Mouse (Mus musculus) adrenal gland, adult 2 months (tissue): ENCODE data around the gene Mrpl47. TPM values are rescaled to one million over a fixed set of nuclear protein-coding genes. Genes with fewer than 3 reads are reported as not detected.
"Not testable (repeated sequence)": the region's sequence is repeated elsewhere in the genome, so short reads cannot be mapped to it uniquely, and the experiment has no call there.

Experiments
- DNase-seq: peaks from one replicate; pipeline ENCODE4 v3.0.0; 2021
- long read RNA-seq: library from polyadenylated mRNA; stranded (forward); transcript quantifications from one replicate; pipeline ENCODE4 v2.0.0, GENCODE M21; 2021
- polyA plus RNA-seq: library from polyadenylated mRNA; depleted of rRNA; stranded (reverse); fragments of >200 nt; gene quantifications from 2 replicates; pipeline ENCODE4 v1.2.3, GENCODE M21; 2012; rRNA removed
- total RNA-seq, 2 experiments: library from RNA; stranded (reverse); gene quantifications; 2 replicates each; pipeline ENCODE4 v1.2.3; 2021

Mrpl47 gene
- 10 to 100 TPM; 36.0 to 40.0 TPM for total RNA-seq
- 0.58 and 0.59 TPM in 2 replicates for polyA plus RNA-seq
- long read RNA-seq, transcript Mrpl47-201 (7 exons, 3,364 nt): major isoform, 28 of 31 reads
- long read RNA-seq, partial matches to known transcripts: 1 of 31 reads
- long read RNA-seq, other reads (novel, unspliced or antisense): 2 of 31 reads

DNA sequence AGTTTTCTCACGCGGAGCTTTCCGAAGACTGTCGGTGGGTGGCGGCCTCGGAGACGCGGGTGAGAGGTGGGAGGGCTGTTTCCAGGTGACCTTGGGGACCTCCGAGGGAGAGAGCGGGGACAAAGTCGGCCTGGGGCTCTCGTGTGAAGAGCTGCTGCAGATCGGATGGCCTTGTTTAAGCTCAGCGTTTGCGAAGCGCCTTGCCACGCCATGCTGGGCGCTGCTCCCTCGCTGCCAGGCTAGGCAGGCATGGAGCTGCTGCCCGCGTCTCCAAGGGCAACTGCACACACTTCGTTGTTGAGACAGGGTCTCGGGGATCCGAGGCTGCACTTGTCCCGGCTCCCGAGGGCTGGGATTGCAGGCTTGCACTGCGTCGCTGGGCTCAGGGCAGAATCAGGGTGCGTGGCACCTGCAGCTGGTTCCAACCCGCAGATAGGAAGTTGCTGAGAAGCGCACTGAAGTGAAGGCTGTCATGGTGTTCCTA, at the start of gene Mrpl47:
Mrpl47 (minus strand) TSS at position 434 of the 484 bp plus-strand sequence.
- DNase-seq: no peak

DNA sequence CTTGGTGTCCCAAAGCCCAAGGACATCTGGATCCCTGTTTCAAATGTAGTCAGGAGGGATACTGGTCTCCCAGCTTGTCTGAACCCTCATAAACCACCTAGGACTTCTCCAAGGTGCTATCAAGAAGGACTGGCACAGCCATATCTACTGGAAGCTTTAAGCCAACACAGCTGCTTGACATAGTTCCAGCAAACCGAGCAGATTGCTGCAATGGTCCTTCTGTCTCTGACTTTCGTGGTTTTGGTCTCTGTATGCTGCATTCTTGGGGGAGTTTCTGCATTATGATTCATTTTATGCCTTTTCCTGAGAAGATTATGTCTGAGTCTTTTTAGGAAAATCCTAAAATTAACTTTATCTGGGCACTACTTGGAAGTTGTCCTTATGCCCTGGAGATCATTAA, 33.4 kb upstream of the Mrpl47 start:
- DNase-seq: no peak

- DNase-seq: no peak
Observed at GRCm38 (mm10) chr3:32763902-32764301, 26.5 kb upstream of the Mrpl47 start.

DNA sequence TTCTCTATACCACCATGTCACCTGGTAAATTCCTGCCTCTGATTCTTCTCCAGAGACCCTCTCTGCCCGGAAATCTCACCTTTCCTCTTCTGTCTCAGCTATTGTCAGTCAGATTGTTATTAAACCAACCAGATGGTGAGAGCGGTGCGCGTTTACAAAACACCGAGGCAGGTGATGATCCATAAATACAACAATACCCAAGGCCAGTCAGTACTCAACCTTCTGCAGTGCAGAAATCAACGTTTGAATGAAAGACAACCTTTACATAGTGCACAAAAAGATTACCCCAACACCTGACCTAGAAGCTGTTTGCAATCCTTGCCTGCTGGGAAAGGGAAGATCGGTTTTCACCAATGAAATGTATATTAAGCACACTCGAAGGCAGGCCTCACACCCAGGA, 25.6 kb upstream of the Mrpl47 start:
- no peak for DNase-seq

DNA sequence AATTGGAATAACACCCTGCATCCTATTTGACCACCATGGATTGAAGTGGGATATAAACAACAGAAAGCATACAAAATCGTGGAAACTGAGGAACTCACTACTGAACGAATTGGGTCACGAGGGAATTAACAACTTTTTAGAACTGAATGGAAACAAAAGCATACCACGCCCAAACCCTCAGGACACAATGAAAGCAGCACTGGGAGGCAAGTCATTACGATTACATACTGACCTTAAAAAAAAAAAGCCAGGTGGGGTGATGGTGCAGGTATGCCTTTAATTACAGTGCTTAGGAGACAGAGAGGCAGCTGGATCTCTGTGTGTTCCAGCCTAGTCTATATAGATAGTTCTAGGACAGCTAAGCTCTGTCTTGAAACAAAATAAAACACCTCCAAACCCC, 21.8 kb upstream of the Mrpl47 start:
- DNase-seq: no peak

- DNase-seq: no peak
Observed at GRCm38 (mm10) chr3:32754384-32754915, 17.0 kb upstream of the Mrpl47 start.

DNA sequence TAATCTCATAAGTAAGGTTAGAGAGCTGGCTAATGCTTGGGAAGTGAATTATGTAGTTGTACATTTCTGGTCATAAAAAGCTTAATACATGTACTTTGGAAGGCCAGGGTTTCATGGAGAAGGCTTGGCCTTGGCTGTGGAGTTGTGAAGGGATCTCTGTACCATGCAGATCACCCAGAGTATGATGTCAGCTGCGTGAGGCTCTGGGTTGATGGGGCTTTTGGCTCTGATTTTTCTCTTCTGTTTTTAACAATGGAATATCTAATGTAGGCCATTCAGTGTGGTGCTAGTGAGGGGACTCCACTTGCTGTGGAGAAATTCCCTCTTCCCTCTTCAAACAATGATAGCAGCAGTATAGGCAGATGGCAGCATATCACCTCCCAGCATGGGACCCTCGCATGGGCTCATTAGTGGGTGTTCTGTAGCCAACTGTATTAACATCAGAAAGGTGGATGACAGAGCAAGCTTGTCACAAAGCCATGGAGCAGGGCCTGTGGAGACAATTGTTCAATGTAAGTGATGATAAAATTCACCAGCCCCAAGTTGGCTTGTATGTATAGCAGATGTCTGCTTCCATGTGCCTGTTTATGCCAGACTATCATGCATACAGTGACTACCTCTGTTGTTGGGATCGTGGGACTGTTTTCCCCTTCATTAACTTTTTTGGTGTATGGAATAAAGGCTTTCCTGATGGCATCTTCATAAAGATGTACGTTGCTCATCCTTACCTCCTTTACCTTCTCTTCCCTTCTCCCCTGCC, 12.6 kb upstream of the Mrpl47 start:
- DNase-seq: no peak

DNA sequence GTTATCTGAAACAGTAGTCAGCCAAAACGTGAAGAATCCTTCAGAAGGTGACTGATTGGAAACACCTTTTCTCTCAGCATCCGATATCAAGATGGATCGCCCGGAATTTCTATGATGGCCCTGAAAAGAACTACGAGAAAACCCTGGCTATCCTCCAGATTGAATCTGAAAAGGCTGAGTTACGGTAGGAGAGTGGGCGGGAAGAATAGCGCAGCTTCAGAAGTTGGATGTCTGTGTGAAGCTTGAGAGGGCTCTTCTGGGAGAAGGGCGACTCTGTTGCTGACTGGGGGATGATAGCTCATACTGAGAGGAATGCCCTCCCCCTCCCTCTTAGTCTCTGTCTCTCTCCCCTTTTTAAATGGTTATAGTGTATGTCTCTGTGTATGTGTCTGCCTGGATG, 11.0 kb upstream of the Mrpl47 start:
- DNase-seq: no peak

- DNase-seq: not testable (repeated sequence)
Observed at GRCm38 (mm10) chr3:32745426-32745825, 8.0 kb upstream of the Mrpl47 start.

DNA sequence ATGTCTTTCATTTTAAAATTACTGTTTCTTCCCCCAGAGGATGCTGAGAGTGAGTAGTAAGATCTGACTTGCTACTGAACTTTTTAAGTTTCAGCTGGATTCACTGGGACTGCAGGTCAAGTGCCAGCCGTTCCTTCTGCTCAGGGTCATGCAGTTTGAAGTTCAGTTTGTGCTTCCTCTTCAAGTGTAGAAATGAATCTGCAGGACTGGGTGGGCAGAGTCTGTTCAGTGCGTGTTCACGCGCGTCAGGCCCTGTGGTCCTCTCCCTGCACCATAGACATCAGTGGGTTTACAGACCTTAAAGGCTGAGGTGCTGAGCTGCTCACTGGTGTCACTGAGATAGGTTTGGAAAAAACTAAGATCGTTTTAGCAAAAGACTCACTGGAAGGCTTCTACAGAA, 7.6 kb upstream of the Mrpl47 start:
- no peak for DNase-seq

DNA sequence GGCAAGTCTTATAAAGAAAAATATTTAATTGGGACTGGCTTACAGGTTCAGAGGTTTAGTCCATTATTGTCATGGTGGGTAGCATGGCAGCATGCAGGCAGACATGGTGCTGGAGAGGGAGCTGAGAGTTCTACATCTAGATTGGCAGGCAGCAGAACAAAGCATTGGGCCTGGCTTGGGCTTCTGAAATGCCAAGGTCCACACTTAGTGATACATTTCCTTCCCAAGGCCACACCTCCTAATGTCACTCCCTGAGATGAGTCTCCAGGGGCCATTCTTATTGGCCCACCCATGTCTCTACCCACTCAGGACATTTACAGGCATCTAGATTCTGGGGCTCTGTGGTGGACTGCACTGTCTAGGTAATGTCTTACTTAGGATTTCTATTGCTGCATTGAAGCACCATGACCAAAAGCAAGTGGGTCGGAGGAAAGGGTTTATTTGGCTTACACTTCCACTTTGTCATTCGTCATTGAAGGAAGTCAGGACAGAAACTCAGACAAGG, 4.9 kb upstream of the Mrpl47 start:
- peak; percentile 66 for DNase-seq

GRCm38 (mm10) chr3:32738549-32738948, 1.1 kb upstream of the Mrpl47 start:
- DNase-seq: no peak

GRCm38 (mm10) chr3:32736244-32737171, 897 bp downstream of the Mrpl47 start, which contains the start of gene Ndufb5:
TSS of gene Ndufb5 (plus strand) at chr3:32736990.
- DNase-seq: peak; percentile 99

DNA sequence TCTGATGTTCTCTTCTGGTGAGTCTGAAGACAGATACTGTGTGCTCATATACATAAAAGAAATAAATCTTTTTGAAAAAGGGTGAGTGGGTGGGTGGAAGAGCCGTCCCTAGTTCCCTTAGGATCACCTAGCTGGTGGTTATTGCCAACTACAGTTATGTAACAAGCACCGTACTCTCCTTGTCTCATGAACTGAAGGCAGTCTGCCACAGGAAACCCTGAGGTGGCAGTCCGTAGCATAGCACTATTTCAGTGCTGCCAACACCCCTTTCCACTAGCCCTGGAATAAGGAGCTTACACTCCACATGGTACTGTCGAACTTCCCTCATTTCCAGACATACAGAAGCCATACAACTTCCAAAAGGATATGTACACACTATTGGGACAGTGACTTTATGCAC, 9.5 kb downstream of the Mrpl47 start:
- no peak for DNase-seq

DNA sequence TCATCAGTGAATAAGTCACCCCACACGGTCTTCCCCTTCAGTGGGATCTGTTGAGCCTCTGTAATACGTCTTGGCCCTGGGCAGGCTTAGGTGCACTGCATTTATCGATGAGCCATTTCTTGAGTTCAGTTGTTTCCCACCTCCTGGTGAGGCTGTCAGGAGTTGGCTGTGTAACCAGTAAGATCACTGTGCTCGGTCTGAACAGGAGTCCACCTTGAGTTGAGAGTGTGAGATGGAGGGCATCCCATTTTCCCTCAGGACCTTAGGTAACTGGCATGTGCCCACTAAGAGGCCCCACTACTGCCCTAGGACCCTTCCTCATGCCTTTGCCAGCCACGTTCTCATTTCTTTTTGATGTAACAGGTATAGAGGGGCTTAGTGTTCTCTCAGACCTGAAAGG, 11.5 kb downstream of the Mrpl47 start:
- no peak for DNase-seq

- no peak for DNase-seq
Observed at GRCm38 (mm10) chr3:32724191-32724590, 13.2 kb downstream of the Mrpl47 start.

- peak; percentile 21 for DNase-seq
Observed at GRCm38 (mm10) chr3:32718271-32718670, 19.1 kb downstream of the Mrpl47 start.

GRCm38 (mm10) chr3:32717403-32717802, 20.0 kb downstream of the Mrpl47 start:
- not testable (repeated sequence) for DNase-seq

GRCm38 (mm10) chr3:32713711-32714110, 23.7 kb downstream of the Mrpl47 start:
- no peak for DNase-seq

DNA sequence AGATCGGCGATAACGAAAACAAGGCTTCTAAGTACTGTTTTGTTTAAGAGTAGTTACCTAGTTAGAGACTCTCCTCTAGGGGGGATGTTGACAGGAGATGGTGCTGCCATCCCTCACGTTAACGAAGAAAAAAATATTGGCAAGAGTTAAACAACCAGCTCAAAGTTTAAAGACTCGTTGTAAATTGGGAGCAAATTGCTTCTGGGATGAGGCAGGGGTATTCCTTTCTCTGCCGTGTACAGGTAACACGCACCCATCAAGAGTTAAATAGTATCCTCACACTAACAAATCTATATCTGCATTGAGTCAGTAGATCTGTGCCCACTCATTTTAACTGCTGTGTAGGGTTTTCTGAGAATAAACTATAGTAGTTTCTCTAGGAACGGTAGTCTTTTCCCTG, 28.0 kb downstream of the Mrpl47 start:
- no peak for DNase-seq

- peak; percentile 99 for DNase-seq
Observed at GRCm38 (mm10) chr3:32708368-32709231, 28.8 kb downstream of the Mrpl47 start.
